Mouse (Mus musculus) neural tube, embryonic 10.5 days (tissue): ENCODE results near the gene Pid1.
A peak's percentile ranks its signal among the peaks of the same experiment; 100 is the strongest.

Experiments used
- DNase-seq: peaks from one replicate; pipeline ENCODE4 v3.0.0-alpha.2; 2017; ENCODE audit warnings: low spot score; ENCODE audit errors: extremely low spot score

The Pid1 gene

DNA sequence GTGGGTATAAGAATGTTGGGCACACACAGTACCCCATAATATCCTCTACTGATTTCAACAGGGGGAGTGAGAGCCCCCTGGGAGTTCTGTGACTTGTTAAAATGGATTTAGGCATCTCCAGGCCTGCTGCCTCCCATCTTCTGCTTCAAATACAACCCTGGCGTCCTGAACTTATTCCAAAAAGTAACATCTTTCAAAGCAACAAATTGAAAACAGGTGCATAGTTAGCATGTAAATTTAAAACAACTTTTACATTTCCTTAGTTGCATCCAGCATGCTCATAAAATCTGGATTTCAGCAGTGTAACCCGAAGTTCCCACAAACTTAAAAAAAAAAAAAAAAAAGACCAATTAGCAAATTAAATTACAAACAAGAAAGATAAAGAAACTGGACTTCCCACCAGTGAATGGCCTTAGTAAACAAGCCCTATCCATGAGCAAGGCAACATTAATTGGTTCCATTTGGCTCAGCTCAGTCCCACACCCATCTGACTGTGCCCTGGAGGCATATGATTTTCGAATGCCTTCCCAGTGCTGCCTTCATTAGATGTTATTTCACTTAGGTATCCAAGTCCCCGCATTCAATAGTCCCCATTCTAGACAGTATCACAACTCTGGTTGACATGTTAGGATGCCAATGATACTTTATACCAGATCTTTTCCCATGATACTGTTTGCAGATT is 177.1 kb downstream of the Pid1 start:
- DNase-seq, result no peak

DNA sequence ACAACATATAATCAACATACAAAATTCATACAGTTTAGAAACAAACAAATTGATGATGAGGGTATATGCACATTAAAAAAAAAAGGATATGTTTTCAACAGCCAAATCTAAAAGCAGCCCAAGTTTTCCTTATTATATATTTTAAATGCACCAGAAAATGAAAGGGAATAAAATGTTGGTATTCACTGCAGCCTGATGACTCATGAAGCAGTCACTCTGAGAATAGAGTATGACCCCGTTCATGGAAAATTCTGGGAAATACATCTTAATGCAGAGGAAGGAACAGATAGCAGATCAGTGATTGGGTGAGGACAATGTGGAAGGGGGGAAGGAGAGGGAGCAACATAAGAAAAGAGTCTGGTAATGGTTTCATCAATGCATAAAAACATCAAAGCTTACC is 186.3 kb downstream of the Pid1 start:
- no peak for DNase-seq

DNA sequence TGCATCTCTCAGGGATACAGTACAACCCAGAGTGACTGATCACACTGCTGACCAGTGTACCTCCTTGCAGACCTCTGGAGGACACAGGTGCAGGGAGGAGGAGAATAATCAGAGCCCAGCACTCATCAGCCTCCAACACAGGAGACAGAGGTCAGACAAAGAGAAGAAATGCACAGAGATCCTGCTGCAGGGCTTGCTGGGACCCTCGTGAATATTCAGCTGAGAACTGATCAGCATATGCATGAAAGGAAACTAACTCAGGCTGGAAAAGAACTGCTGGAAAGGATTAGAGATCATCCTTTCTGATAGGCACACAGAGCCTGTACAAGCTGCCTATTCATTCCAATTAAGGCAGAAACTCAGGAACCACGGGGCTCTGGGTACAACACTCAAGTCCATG is 186.9 kb downstream of the Pid1 start:
- no peak for DNase-seq

DNA sequence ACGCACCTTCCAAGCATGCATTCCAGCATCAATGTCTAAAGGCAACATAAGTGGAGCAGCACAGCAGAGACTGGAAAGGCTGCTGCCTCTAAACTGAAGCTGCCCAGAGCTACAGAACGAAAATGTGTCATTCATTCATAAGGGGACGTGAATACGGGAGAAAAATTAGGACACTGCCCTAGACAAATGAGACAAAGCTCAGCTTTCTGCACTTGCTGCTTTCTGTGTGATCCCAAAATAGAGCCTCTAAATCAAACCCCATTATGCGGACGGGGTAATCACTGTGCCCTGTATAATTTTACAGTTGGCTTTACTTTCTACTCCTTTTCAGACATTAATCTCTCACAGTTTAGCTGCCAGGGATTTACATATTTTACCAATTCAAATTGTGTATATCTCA is 191.0 kb downstream of the Pid1 start:
- no peak for DNase-seq

DNA sequence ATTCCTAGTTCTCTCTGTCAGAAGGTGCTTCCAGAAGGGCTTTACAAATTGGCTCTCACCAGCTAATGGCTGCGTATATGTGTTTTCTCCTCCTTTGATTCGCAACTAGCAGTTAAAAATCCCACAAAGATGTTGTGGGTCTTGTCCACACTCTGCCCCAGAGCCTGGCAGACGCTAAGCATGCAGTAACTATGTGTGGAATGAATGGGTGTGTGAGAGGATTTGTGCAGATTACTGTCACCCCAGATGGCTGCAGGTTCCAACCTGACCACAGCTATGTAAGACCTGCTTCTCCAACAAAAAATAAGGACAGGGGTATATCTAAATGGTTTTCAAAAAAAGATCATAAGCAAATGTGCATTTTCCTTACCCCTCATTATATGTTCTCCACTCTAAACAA is 206.2 kb downstream of the Pid1 start:
- DNase-seq, result no peak

DNA sequence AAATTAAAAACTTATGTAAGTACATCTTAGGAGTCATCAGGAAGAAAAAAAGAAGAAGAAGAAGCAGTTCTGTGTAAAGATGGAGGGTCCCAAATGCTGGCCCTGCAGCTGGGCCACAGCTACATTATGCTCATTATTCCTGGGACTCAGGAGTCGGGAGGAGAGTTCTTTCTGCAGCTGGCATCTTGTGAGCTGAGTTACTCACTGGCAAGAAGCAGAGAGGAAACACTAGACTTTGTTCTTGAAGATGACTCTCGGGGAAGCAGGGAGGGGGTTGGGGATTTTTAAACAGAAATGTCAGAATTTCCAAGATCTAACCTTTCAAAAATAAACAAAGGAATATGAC is 208.4 kb downstream of the Pid1 start:
- DNase-seq, result no peak

DNA sequence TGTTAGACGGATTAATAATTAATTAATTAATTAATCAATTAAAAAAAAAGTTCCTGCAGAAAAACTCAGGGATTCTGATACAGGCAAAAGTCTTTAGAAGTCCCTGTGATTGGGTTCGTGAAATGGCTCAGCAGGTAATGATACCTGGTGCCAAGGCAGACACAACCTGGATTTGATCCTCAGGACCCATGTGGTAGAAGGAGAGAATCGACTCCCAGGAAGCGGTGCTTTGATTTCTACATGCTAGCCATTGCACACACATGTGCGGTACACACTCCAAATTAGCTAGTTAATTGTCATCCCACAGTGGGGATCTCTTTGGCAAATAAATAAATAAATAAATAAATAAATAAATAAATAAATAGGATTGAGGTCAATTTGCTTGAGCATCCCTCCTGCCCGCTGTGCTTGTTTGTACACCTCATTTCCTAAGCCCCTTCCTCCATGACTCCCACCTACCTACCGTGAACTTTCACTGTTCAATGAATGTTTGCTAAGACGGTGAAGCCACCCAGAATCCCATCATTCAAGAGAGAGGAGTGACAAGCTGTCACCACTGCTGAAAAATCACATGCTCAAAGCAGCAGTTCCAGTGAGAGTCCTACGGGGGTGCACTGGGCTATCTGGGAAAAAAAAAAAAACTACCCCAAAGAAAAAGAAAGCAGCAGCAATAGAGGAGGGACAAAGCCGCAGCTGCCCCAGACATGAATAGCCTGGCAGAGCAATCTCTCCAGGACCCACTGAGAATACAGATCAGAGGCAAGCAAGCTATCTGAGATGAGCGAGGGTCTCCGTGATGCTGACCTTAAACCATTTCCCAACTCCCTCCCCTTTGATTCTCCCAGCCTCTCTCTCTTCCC is 209.0 kb downstream of the Pid1 start:
- DNase-seq, result peak; percentile 19

DNA sequence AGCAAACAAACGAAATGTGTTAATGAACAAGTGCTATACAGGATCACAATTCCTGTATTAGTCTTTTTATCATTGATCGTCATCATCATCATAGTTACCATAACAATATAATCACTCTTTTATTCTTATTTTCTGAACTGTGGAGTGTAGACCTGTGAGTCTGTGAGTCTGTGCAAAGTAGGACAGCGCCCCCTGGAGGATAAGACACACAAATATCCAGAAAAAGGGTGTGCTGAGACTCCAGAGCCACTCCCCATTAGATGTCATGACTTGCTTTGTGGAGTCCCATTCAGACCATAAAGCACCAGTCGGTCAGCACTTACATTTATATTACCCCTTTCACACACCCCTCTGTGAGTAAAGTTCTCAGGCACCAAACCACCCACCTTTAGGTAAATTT is 210.0 kb downstream of the Pid1 start:
- no peak for DNase-seq

DNA sequence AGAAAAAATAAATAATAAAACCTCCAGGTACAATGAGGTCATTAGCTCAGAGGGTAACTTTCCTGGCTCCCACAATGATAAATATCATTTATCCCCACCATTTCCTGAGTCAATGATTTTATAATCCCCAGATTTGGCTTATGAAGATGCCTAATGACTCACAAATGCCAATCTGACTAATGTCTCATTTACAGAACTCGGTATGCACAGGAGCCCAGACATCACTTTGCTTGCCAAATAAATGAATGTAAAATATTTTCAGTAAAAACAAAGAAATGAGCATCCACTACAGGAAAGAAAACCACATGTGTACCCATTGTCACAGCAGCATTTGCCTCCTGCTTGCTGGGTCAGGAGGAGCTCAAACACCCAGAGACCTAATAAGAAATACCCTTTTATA is 222.4 kb downstream of the Pid1 start:
- no peak for DNase-seq

DNA sequence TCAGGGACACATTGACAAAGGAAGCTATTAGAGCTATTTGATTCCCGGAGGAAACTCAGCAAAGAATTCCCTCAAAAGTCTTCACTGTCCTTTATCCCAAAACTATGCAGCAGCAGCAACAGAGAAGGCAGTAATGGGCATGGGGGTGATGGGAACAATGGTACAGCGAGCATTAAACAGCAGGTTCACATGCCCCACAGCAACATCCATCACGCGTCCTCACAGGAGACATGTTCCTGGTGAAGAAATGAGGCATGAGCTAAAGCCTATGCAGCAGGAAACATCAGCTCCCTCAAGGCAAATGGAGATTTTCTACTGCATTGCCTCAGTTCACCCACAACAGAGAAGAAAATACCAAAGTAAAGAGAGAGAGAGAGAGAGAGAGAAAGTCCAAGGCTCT is 231.5 kb downstream of the Pid1 start:
- DNase-seq, result no peak

DNA sequence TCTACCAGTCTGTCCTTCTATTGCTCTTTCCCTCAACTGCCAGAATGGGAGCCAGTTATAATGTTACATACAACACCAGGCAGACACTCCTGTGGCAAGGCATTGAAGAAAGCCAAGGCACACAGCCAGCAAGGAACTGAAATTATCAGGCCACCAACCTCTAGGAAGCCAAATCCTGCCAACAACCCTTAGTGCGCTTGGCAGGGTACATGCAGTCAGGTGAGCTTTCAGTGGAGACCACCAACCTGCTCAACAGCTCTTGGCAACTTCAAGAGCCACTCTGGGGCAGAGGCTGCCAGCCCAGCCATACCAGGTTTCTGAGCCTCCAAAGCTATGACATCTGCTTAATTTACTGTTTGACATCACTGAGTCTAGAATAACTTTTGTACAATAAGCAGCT is 232.2 kb downstream of the Pid1 start:
- DNase-seq, result no peak

DNA sequence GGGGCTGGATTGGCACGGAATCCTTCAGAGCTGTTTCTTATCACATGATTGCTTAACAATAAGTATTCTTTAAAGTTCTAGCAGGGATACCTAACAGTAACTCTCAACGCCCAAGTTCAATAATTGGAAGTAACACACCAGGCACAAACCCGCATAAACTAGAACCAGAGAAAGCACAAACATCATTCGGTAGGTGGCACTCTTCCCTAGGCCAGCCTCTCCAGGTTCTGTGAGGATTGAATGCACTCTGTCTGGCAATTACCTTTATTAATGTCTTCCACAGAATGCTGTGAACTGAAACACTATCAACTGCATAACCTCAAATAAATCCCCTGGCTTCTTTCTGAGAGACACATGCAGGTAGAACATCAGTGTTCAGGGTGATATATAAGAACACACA is 235.5 kb downstream of the Pid1 start:
- DNase-seq, result no peak

DNA sequence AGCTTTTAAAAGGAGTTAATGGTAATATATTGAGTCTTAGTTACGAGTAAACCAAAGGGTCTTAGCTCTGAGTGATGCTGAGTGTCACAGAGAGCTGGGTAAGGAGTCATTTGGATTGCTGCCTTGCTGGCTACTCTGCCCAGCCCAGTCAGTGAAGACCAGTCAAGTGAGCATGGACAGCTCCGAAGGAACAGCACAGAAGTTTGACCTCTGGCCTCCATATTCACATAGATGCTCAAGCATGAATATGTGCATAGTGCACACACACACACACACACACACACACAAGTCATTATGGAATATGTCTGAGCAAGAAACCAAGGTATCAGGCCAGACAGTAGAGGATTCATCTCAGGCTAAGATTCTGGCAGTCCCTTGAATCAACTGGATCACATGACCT is 244.7 kb downstream of the Pid1 start:
- no peak for DNase-seq

DNA sequence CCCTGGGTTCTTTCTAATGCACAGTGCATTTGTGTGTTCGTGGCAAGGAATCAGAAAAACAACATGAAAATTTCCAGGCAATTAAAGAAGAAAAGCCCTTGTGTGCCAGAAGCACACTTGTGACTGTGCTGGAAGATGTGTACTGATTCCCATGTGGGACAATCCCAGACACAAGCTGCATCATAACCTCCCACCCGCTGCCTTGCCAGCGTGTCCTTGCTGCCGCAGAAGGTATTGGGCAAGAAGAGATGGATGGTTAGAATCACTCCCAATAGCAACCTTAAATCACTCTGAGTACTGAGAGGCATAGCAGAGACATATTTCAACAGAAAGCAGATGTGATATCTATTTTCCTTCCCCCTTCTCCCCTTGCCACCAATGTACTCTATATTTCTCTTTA is 257.2 kb downstream of the Pid1 start:
- DNase-seq, result no peak

DNA sequence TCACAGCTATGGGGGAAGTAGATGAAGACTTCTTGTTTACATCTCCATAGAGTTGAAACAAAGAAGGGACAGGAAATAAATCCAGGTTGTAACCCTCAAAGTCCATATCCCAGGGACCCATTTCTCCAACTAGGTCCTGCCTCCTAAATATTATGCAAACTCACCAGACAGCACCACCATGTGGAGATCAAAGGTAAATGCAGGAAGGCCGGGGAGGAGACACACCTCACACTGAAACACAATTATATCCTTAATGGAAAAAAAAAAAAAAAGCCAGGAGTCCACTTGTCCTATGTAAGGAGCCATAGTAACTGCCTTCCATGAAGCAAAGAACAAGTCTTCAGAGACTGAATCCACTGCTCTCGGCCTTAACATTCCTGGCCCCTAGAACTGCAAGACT is 261.9 kb downstream of the Pid1 start:
- DNase-seq, result no peak

DNA sequence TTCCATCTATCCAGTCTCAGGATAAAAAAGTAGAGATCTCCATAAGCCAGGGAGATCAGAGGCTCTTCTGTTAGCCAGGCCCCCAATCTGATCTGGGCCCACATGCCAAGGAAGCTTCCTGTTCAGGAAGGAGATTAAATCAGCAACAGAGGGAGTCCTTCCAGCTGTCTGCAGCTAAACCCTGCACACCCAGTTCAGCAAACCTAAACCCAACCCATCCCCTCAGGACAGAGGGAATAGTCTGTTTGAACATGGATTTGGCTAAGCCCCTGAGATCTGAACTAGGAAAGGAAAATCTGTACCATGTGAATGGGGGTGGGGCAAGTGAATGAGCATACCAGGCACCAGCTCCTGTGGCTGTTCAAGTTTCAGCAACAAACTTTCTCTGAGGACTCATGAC is 266.6 kb downstream of the Pid1 start:
- DNase-seq, result no peak

DNA sequence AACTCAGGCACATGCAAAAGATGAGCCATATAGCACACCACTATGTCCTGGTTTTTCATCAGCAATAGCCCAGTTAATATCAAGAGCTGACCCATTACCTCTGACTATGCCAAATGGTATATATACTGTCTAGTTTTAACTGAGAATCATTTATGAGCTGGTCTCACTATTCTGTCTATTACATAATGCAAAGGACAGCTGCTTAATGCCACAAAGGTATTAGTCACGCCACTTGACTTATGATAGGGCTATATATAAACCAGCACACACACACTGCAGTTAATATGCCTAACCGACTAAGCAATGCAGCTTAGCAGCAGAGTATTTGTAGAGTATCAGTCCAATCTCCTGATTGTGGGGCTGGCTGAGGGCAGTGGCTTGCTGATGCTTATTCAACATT is 270.7 kb downstream of the Pid1 start:
- DNase-seq, result no peak

DNA sequence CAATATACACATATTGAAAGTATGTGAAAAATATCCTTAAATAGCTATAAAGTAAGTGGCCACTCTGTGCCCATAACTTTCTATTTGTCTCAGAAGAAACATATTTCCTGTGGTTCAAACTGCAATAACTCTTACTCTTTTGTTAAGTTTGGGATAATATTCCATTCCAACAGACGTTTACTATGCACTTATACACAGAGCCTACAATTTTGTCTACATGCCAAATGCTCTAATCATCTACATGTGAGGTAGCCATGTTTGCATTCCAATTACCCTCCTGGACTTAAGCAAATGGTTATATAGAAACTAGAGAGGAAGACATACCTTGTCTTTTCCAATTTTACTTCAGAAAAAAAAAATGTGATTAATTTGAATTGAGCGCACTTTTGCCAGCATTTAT is 274.3 kb downstream of the Pid1 start:
- DNase-seq, result no peak

DNA sequence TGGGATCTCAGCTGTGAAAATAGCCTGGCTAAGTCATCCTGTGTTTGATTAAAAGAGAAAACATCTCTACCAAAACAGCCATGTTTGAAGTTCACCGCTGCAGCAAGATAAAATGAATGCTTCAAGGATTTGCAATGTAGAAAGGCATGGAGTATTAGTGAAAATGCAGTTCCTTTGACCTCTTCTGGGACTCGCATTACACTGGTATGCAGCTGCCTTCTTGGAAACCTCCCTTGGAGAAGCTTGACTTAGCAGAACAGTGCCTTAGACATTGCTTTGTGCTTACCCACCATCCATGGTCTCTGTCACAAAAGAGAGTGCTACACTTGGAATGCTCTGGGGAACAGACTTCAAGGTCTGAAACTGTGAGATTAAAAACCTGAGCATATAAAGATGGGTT is 276.0 kb downstream of the Pid1 start:
- no peak for DNase-seq

DNA sequence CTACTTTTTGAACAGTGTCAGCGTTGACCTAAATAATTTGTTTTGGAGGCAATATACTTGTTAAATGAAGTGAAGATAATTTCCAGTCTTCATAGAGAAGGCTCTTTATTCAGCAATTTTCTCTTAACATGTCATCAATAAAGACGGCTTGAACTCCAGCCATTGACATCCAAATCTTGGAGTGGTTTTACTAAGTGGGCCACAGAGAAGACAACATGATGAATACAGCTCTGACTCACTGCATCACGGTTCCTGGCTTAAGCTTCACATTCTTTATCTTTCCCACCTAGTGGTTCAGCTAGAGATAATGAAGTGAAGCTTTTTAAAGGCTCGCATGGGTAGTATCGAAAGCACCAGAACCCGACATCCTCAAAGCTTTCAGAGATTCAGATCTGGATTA is 276.7 kb downstream of the Pid1 start:
- DNase-seq, result no peak

DNA sequence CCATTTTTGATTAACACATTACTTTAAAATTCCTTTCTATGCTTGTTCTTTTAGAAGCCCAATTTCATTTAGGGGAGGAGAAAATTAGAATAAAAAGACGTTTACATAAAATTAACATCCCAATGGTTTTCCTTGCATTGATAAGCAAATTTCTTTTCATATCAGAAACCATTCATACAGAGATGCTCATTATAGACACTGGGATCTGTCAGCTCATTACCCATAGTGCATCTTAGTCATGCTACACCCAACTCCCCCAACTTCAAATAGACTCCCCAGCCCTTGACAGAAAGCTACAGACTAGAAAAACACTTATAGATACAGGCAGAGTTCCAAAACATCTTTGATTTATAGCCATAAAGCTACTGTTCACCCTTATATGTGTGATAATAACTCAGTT is 277.5 kb downstream of the Pid1 start:
- no peak for DNase-seq

DNA sequence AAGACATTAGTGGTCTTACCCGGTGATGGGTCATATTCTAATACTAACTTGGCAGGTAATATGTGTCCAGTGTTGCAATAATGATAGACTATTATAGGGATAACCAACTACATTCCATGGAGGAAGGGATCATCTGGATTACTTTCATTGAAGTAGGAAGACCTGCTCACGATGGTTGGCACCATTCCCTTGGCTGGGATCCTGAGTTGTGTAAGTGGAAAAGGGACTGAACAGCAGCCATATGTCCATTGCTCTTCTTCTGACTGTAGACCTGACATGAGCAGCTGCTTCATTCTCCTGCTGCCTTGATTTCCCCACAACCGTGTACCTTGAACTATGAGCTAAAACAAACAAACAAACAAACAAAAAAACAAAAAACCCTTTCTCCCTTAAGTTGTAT is 278.6 kb downstream of the Pid1 start:
- no peak for DNase-seq

DNA sequence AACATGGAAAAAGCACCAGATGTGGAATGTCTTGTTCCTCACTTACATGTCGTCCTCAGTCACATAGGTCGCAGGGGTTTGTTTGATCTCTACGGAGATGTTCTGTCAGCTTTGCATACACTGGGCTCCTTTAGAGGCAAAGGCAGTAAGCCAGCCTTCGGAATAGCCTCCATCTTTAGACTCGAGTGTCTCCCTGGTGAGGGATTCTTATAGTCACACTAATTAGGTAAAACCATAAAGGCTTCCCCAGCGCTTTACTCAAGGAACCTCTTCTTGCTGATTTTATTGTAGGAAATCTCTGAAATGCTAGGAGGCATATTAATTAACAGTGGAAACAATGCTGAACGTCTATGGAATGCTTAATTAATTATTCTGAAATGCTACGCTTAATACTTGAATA is 284.4 kb downstream of the Pid1 start:
- no peak for DNase-seq
